Mouse (Mus musculus) liver, adult 2 months (tissue): ENCODE measurements around the gene Hoxd11. TPM values are rescaled to one million over a fixed set of nuclear protein-coding genes. Genes with fewer than 3 reads are reported as not detected.

Experiments
- DNase-seq: peaks from one replicate; pipeline ENCODE4 v3.0.0-alpha.2; 2011; ENCODE audit warnings: low read depth, low spot score; ENCODE audit errors: extremely low read depth
- H3K27ac ChIP-seq: fragments of 200-500 bp; replicated peaks from 2 replicates; pipeline ENCODE4 v1.5.1; 2012; ENCODE audit warnings: low read depth, mild to moderate bottlenecking, control low read depth, inconsistent platforms, low read length; ENCODE audit not compliant: insufficient read depth
- H3K27me3 ChIP-seq: fragments of 200-500 bp; 2 replicates; pipeline ENCODE4 v1.6.1; 2012; ENCODE audit warnings: mild to moderate bottlenecking, moderate library complexity, low read length, inconsistent platforms; ENCODE audit not compliant: control insufficient read depth, insufficient read depth
- H3K36me3 ChIP-seq: fragments of 200-500 bp; 2 replicates; pipeline ENCODE4 v1.6.1; 2012; ENCODE audit warnings: low read length, inconsistent platforms; ENCODE audit not compliant: control insufficient read depth, insufficient read depth
- H3K4me1 ChIP-seq: fragments of 200-500 bp; 2 replicates; pipeline ENCODE4 v1.6.1; 2011; ENCODE audit warnings: low read length; ENCODE audit not compliant: control insufficient read depth, insufficient read depth
- H3K4me3 ChIP-seq: fragments of 200-500 bp; 2 replicates; pipeline ENCODE4 v1.5.1; 2011; ENCODE audit warnings: low read depth, mild to moderate bottlenecking, control low read depth, low read length, moderate library complexity; ENCODE audit not compliant: insufficient read depth
- H3K79me2 ChIP-seq: fragments of 200-500 bp; 2 replicates; pipeline ENCODE4 v1.6.1; 2012; ENCODE audit warnings: inconsistent platforms, mild to moderate bottlenecking, low read length, moderate library complexity; ENCODE audit not compliant: control insufficient read depth, insufficient read depth
- H3K9ac ChIP-seq: fragments of 200-500 bp; 2 replicates; pipeline ENCODE4 v1.6.1; 2012; ENCODE audit warnings: low read depth, mild to moderate bottlenecking, control low read depth, inconsistent platforms, low read length
- CTCF ChIP-seq: fragments of 200-500 bp; IDR thresholded peaks from 2 replicates; pipeline ENCODE4 v1.5.1; 2011; ENCODE audit warnings: low read depth, low read length, control low read depth
- POLR2A ChIP-seq: fragments of 200-500 bp; IDR thresholded peaks from 2 replicates; pipeline ENCODE4 v1.6.1; 2011; ENCODE audit warnings: low read length, control low read depth; ENCODE audit not compliant: insufficient read depth; ENCODE audit errors: extremely low read depth
- WGBS: fragments of 180-500 bp; shearing (Covaris S2); methylation state at CpG from one replicate; pipeline ENCODE4 v1.1.7; 2018; 5-methylcytosine and 5-hydroxymethylcytosine counted together
- polyA plus RNA-seq: library from polyadenylated mRNA; depleted of rRNA; stranded (reverse); fragments of >200 nt; gene quantifications from 2 replicates; pipeline ENCODE4 v1.2.3, GENCODE M21; 2012
- total RNA-seq: library from RNA; depleted of rRNA; stranded (reverse); fragments of >200 nt; gene quantifications from 2 replicates; pipeline ENCODE4 v1.2.3, GENCODE M21; 2014

Gene Hoxd11
- total and polyA plus RNA-seq, 2 experiments = not detected

- no peak for TF ChIP-seq CTCF
- no peak for TF ChIP-seq POLR2A
- H3K27me3 ChIP-seq = peaks cover 30% of the 10 kb centered on the region
- H3K79me2 ChIP-seq = no peaks in the 10 kb centered on the region
- DNase-seq = no peak
- H3K36me3 ChIP-seq = no peaks in the 10 kb centered on the region
- H3K9ac ChIP-seq = no peak overlapping the region
- WGBS = 45% methylated on average over 2 of the region's 2 CpGs
- H3K27ac ChIP-seq = no peak overlapping the region
- no peaks in the 10 kb centered on the region for H3K4me1 ChIP-seq
- H3K4me3 ChIP-seq = no peak overlapping the region
Measured at GRCm38 (mm10) chr2:74652996-74653340, 26.4 kb upstream of the Hoxd11 start.

- H3K36me3 ChIP-seq = no peaks in the 10 kb centered on the region
- TF ChIP-seq CTCF (no peak), POLR2A (no peak)
Measured at GRCm38 (mm10) chr2:74653781-74654535, 25.4 kb upstream of the Hoxd11 start.

DNA sequence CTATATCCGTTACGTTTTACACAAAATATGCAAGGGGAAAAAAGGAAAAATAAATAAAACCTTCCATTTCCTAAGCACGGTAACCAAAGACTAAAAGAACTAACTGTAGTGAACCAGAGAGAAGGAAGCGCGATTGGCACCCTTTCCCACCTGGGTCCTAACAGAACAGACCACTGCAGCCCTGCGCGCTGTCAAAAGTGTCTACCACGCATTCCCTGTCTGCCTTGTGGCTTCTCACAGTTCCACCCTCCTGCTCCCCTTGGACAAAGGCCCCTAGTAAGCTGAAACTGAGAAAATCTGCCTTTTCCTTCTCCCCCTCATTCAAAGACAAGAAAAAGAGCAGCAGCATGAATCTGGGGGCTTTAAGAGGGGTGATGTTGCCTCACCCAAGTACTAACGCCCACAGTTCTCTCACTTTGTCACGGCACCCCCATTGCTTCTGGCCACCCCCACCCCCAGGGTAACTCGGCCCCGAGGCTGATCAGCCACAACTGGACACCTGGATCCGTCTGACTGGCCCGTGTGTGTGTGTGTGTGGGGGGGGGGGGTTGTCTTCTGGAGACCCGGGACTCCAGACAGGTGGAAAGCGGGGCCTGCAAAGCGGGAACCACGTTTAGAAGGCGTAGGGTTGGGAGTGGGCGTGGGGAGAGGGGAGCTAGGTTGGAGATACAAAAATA, 24.5 kb upstream of the Hoxd11 start:
- TF ChIP-seq POLR2A = no peak
- no peak for TF ChIP-seq CTCF
- Histone ChIP-seq H3K4me3 (no peak overlapping the region), H3K27me3 (peaks cover 35% of the 10 kb centered on the region), H3K27ac (no peak overlapping the region), H3K4me1 (no peaks in the 10 kb centered on the region), H3K36me3 (no peaks in the 10 kb centered on the region), H3K79me2 (no peaks in the 10 kb centered on the region), H3K9ac (no peak overlapping the region)
- DNase-seq = no peak
- WGBS = 14% methylated on average over 19 of the region's 20 CpGs

More at GRCm38 (mm10) chr2:74653781-74654535, 25.4 kb upstream of the Hoxd11 start:
- Histone ChIP-seq H3K4me3 (no peak overlapping the region), H3K9ac (no peak overlapping the region), H3K27ac (no peak overlapping the region), H3K27me3 (peaks cover 33% of the 10 kb centered on the region), H3K79me2 (no peaks in the 10 kb centered on the region), H3K4me1 (no peaks in the 10 kb centered on the region)
- WGBS = 27% methylated on average over 17 of the region's 17 CpGs
- no peak for DNase-seq

DNA sequence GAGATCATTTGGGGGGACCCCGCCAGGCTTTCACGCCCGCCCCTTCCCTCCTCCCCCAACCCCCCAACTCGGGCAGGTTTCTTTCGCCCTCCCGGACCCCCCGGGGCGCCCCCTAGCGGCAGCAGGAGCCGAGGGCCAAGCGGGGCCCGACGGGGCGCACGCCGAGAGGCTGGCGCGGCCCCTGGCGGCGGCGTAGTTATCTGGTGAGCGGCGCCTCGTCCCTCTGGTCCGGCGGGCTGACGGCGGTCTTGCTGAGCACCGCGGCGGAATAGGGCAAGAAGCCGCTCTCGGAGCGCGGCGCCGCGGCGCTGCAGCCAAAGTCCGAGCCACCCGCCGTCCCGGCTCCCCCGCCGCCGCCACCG, 24.0 kb upstream of the Hoxd11 start:
- Histone ChIP-seq H3K27ac (no peak overlapping the region), H3K36me3 (no peaks in the 10 kb centered on the region), H3K4me1 (no peaks in the 10 kb centered on the region), H3K27me3 (peaks cover 35% of the 10 kb centered on the region), H3K9ac (no peak overlapping the region), H3K79me2 (no peaks in the 10 kb centered on the region), H3K4me3 (no peak overlapping the region)
- 8% methylated on average over 40 of the region's 47 CpGs for WGBS
- no peak for DNase-seq
- TF ChIP-seq POLR2A = no peak
- TF ChIP-seq CTCF = peak; percentile 29; the same call in 1 of the 2 replicates

DNA sequence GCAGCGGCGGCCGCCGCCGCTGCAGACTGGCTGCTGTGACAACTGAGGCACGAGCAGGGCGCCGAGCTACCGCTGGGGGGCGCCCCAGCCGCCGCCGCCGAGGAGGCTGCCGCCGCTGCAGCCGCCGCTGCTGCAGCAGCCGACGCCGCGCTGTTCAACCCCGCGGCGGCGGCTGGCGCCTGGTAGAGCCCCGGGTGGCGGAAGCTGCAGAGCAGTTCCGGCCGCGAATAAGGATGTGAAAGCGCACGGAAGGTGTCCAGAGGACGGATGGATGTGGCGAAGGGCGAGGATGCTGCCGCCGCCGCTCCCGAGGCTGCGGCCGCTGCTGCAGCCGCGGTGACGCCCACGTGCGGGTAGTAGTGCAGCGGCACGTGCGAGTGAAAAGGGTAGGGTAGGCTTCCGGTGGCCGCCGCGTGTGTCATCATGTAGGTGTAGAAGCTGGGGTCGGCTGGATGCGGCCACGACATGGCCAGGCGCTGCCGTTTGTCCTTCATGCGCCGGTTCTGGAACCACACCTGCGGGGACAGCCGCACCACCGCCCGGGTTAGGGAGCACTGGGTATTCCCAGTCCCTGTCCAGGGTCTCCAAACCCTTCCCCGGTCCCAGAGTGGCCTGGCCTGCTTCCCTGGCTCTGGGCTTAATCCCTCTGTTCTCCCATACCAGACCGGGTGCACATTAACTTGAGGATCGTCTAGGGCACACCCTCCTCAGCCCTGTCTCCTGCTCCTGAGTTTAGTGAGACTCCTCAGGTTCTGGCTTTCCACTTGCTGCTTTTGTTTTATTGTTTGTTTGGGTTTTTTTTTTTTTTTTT, 23.3 kb upstream of the Hoxd11 start:
- no peak for TF ChIP-seq POLR2A
- no peak for TF ChIP-seq CTCF
- no peak overlapping the region for H3K4me3 ChIP-seq
- no peaks in the 10 kb centered on the region for H3K79me2 ChIP-seq
- no peak for DNase-seq
- no peaks in the 10 kb centered on the region for H3K36me3 ChIP-seq
- H3K27ac ChIP-seq = no peak overlapping the region
- H3K4me1 ChIP-seq = no peaks in the 10 kb centered on the region
- peaks cover 40% of the 10 kb centered on the region for H3K27me3 ChIP-seq
- no peak overlapping the region for H3K9ac ChIP-seq
- 5% methylated on average over 65 of the region's 69 CpGs for WGBS
